Mouse (Mus musculus) midbrain, embryonic 13.5 days (tissue): ENCODE results near the gene Ppp1r35. TPM values are rescaled to one million over a fixed set of nuclear protein-coding genes. Genes with fewer than 3 reads are reported as not detected.

Source experiments
- ATAC-seq: fragments of 200-750 bp; cut with Nextera tagmentation; 2 replicates; pipeline ENCODE4 v1.8.0; 2017; ENCODE audit warnings: mild to moderate bottlenecking, moderate TSS enrichment, moderate library complexity
- H3K27ac ChIP-seq: fragments of 300-500 bp; sonication (generic); 2 replicates; pipeline ENCODE4 v1.5.1; 2015; ENCODE audit warnings: inconsistent platforms, mild to moderate bottlenecking, moderate library complexity
- H3K27me3 ChIP-seq: fragments of 300-500 bp; sonication (generic); 2 replicates; pipeline ENCODE4 v1.6.1; 2015; ENCODE audit warnings: mild to moderate bottlenecking, inconsistent platforms
- H3K36me3 ChIP-seq: fragments of 300-500 bp; sonication (generic); 2 replicates; pipeline ENCODE4 v1.6.1; 2015; ENCODE audit warnings: mild to moderate bottlenecking, inconsistent platforms
- H3K4me1 ChIP-seq: fragments of 300-500 bp; sonication (generic); replicated peaks from 2 replicates; pipeline ENCODE4 v1.6.1; 2015; ENCODE audit warnings: inconsistent platforms
- H3K4me2 ChIP-seq: fragments of 300-500 bp; sonication (generic); replicated peaks from 2 replicates; pipeline ENCODE4 v1.6.1; 2015; ENCODE audit warnings: moderate library complexity, mild to moderate bottlenecking, inconsistent platforms
- H3K4me3 ChIP-seq: fragments of 300-500 bp; sonication (generic); replicated peaks from 2 replicates; pipeline ENCODE4 v1.5.1; 2015; ENCODE audit warnings: mild to moderate bottlenecking, inconsistent platforms
- H3K9ac ChIP-seq: fragments of 300-500 bp; sonication (generic); replicated peaks from 2 replicates; pipeline ENCODE4 v1.6.1; 2015; ENCODE audit warnings: mild to moderate bottlenecking, inconsistent platforms
- H3K9me3 ChIP-seq: fragments of 300-500 bp; sonication (generic); 2 replicates; pipeline ENCODE4 v1.6.1; 2016; ENCODE audit warnings: mild to moderate bottlenecking, inconsistent platforms
- WGBS: fragments of 180-500 bp; shearing (Covaris S2); methylation state at CpG from one replicate; pipeline ENCODE4 v1.1.7; 2015; 5-methylcytosine and 5-hydroxymethylcytosine counted together
- polyA plus RNA-seq: library from polyadenylated mRNA; unstranded; fragments of >200 nt; fragmentation: Nextera tagmentation; extraction: Ambion mirVana; gene quantifications from 2 replicates; pipeline ENCODE4 v1.2.1, GENCODE M21; 2015

The Ppp1r35 gene
- polyA plus RNA-seq, 1 experiment from 2014 or later, result 48.9 TPM

- peak; percentile 76 for ATAC-seq
- H3K4me2 ChIP-seq, result peak within 1 kb of the TSS; percentile 98
- peak within 1 kb of the TSS; percentile 98 for H3K27ac ChIP-seq
- H3K4me1 ChIP-seq, result peaks cover 36% of the 10 kb centered on the region
- H3K4me3 ChIP-seq, result peak within 1 kb of the TSS; percentile 84
- H3K27me3 ChIP-seq, result peaks cover 12% of the 10 kb centered on the region
- H3K9me3 ChIP-seq, result no peaks in the 10 kb centered on the region
- under 1% methylated on average over 48 of the region's 48 CpGs for WGBS
- H3K36me3 ChIP-seq, result peaks cover 25% of the 10 kb centered on the region
- H3K9ac ChIP-seq, result peak within 1 kb of the TSS; percentile 98
Observed at GRCm38 (mm10) chr5:137787151-137787928, 8.7 kb downstream of the Ppp1r35 start, which contains the start of the genes Mepce and Zcwpw1. Mepce (minus strand) TSS chr5:137787655. Zcwpw1 (plus strand) TSS chr5:137787798.

- peak overlapping the region; percentile 98 for H3K4me2 ChIP-seq
- 75% methylated on average over 24 of the region's 24 CpGs for WGBS
Observed at GRCm38 (mm10) chr5:137788171-137788570, 9.5 kb downstream of the Ppp1r35 start.

GRCm38 (mm10) chr5:137788946-137789531 lies 10.4 kb downstream of the Ppp1r35 start:
- Histone ChIP-seq H3K27me3 (peaks cover 12% of the 10 kb centered on the region), H3K4me2 (no peak overlapping the region), H3K4me3 (no peak overlapping the region), H3K27ac (no peak overlapping the region), H3K9ac (no peak overlapping the region), H3K4me1 (peaks cover 20% of the 10 kb centered on the region), H3K9me3 (no peaks in the 10 kb centered on the region), H3K36me3 (peaks cover 8% of the 10 kb centered on the region)
- no peak for ATAC-seq
- WGBS, result 94% methylated on average over 2 of the region's 2 CpGs

More at GRCm38 (mm10) chr5:137788171-137788570, 9.5 kb downstream of the Ppp1r35 start:
- H3K27ac ChIP-seq, result no peak overlapping the region
- H3K27me3 ChIP-seq, result peaks cover 12% of the 10 kb centered on the region
- no peak overlapping the region for H3K9ac ChIP-seq
- H3K4me1 ChIP-seq, result peaks cover 28% of the 10 kb centered on the region
- H3K36me3 ChIP-seq, result peaks cover 16% of the 10 kb centered on the region
- no peaks in the 10 kb centered on the region for H3K9me3 ChIP-seq
- peak overlapping the region; percentile 84 for H3K4me3 ChIP-seq
- ATAC-seq, result no peak

GRCm38 (mm10) chr5:137791553-137791952 lies 12.9 kb downstream of the Ppp1r35 start:
- H3K36me3 ChIP-seq, result no peaks in the 10 kb centered on the region
- peaks cover 6% of the 10 kb centered on the region; the same call in 1 of the 2 replicates for H3K4me1 ChIP-seq
- peaks cover 12% of the 10 kb centered on the region for H3K27me3 ChIP-seq
- no peak overlapping the region for H3K4me2 ChIP-seq
- H3K9ac ChIP-seq, result no peak overlapping the region
- no peak for ATAC-seq
- H3K9me3 ChIP-seq, result no peaks in the 10 kb centered on the region
- H3K27ac ChIP-seq, result no peak overlapping the region
- H3K4me3 ChIP-seq, result no peak overlapping the region

GRCm38 (mm10) chr5:137796606-137797005 lies 18.0 kb downstream of the Ppp1r35 start:
- no peak overlapping the region for H3K4me3 ChIP-seq
- no peak overlapping the region for H3K4me2 ChIP-seq
- no peaks in the 10 kb centered on the region for H3K36me3 ChIP-seq
- ATAC-seq, result no peak
- no peaks in the 10 kb centered on the region for H3K4me1 ChIP-seq
- H3K27me3 ChIP-seq, result no peaks in the 10 kb centered on the region
- no peaks in the 10 kb centered on the region for H3K9me3 ChIP-seq
- WGBS, result 79% methylated on average over 3 of the region's 3 CpGs
- H3K9ac ChIP-seq, result no peak overlapping the region
- H3K27ac ChIP-seq, result no peak overlapping the region

GRCm38 (mm10) chr5:137800917-137801316 lies 22.3 kb downstream of the Ppp1r35 start:
- WGBS, result 87% methylated on average over 3 of the region's 3 CpGs
- Histone ChIP-seq H3K4me2 (no peak overlapping the region), H3K9ac (no peak overlapping the region), H3K36me3 (no peaks in the 10 kb centered on the region), H3K27me3 (no peaks in the 10 kb centered on the region), H3K4me1 (no peaks in the 10 kb centered on the region), H3K27ac (no peak overlapping the region), H3K4me3 (no peak overlapping the region), H3K9me3 (no peaks in the 10 kb centered on the region)
- no peak for ATAC-seq

GRCm38 (mm10) chr5:137806158-137806557 lies 27.5 kb downstream of the Ppp1r35 start:
- Histone ChIP-seq H3K4me3 (no peak overlapping the region), H3K4me2 (no peak overlapping the region), H3K9ac (no peak overlapping the region), H3K4me1 (no peaks in the 10 kb centered on the region), H3K27ac (no peak overlapping the region), H3K36me3 (no peaks in the 10 kb centered on the region), H3K9me3 (no peaks in the 10 kb centered on the region), H3K27me3 (no peaks in the 10 kb centered on the region)
- 78% methylated on average over 1 of the region's 1 CpGs for WGBS
- ATAC-seq, result no peak

- Histone ChIP-seq H3K27ac (no peak overlapping the region), H3K9ac (no peak overlapping the region), H3K4me2 (no peak overlapping the region), H3K4me3 (no peak overlapping the region), H3K4me1 (no peaks in the 10 kb centered on the region), H3K36me3 (no peaks in the 10 kb centered on the region), H3K9me3 (no peaks in the 10 kb centered on the region), H3K27me3 (no peaks in the 10 kb centered on the region)
- WGBS, result 82% methylated on average over 5 of the region's 5 CpGs
- no peak for ATAC-seq
Observed at GRCm38 (mm10) chr5:137808316-137808715, 29.7 kb downstream of the Ppp1r35 start.

GRCm38 (mm10) chr5:137817466-137818222 lies 39.0 kb downstream of the Ppp1r35 start:
- 69% methylated on average over 4 of the region's 4 CpGs for WGBS
- Histone ChIP-seq H3K4me3 (no peak overlapping the region), H3K4me1 (no peaks in the 10 kb centered on the region), H3K9me3 (no peaks in the 10 kb centered on the region), H3K9ac (no peak overlapping the region), H3K4me2 (no peak overlapping the region), H3K27ac (no peak overlapping the region), H3K27me3 (no peaks in the 10 kb centered on the region), H3K36me3 (no peaks in the 10 kb centered on the region)
- ATAC-seq, result no peak

- Histone ChIP-seq H3K9me3 (no peaks in the 10 kb centered on the region), H3K9ac (no peak overlapping the region), H3K27me3 (no peaks in the 10 kb centered on the region), H3K4me1 (no peaks in the 10 kb centered on the region), H3K4me3 (no peak overlapping the region), H3K4me2 (no peak overlapping the region), H3K36me3 (no peaks in the 10 kb centered on the region), H3K27ac (no peak overlapping the region)
- ATAC-seq, result no peak
- 76% methylated on average over 4 of the region's 4 CpGs for WGBS
Observed at GRCm38 (mm10) chr5:137822126-137822525, 43.5 kb downstream of the Ppp1r35 start.

GRCm38 (mm10) chr5:137822602-137823001 lies 44.0 kb downstream of the Ppp1r35 start:
- Histone ChIP-seq H3K9me3 (no peaks in the 10 kb centered on the region), H3K9ac (no peak overlapping the region), H3K27ac (no peak overlapping the region), H3K36me3 (no peaks in the 10 kb centered on the region), H3K27me3 (no peaks in the 10 kb centered on the region), H3K4me2 (no peak overlapping the region), H3K4me3 (no peak overlapping the region), H3K4me1 (no peaks in the 10 kb centered on the region)
- 77% methylated on average over 1 of the region's 1 CpGs for WGBS
- ATAC-seq, result no peak

GRCm38 (mm10) chr5:137823455-137824045 lies 44.9 kb downstream of the Ppp1r35 start:
- Histone ChIP-seq H3K4me1 (no peaks in the 10 kb centered on the region), H3K27ac (no peak overlapping the region), H3K4me3 (no peak overlapping the region), H3K4me2 (no peak overlapping the region), H3K9ac (no peak overlapping the region), H3K27me3 (no peaks in the 10 kb centered on the region), H3K9me3 (no peaks in the 10 kb centered on the region), H3K36me3 (no peaks in the 10 kb centered on the region)
- 92% methylated on average over 6 of the region's 6 CpGs for WGBS
- ATAC-seq, result no peak
